Mouse (Mus musculus) gastrocnemius, postnatal 14 days (tissue): ENCODE data around the gene Pet117. TPM values are rescaled to one million over a fixed set of nuclear protein-coding genes. Genes with fewer than 3 reads are reported as not detected.
A peak's percentile ranks its signal among the peaks of the same experiment; 100 is the strongest.

ENCODE experiments used
- DNase-seq: peaks from one replicate; pipeline ENCODE4 v3.0.0; 2021; ENCODE audit warnings: mixed read lengths
- intact Hi-C: fragments of 180-260 bp; cut with DNase I; formaldehyde crosslinking; loops from one replicate; pipeline ENCODE4 v1.15.1; 2025; ENCODE audit warnings: low total_unique reads
- total RNA-seq, 2 experiments: library from RNA; stranded (reverse); gene quantifications; 2 replicates each; pipeline ENCODE4 v1.2.3; 2021

The Pet117 gene
- total RNA-seq, 2 experiments from 2014 or later, result 5.7 to 6.5 TPM

DNA sequence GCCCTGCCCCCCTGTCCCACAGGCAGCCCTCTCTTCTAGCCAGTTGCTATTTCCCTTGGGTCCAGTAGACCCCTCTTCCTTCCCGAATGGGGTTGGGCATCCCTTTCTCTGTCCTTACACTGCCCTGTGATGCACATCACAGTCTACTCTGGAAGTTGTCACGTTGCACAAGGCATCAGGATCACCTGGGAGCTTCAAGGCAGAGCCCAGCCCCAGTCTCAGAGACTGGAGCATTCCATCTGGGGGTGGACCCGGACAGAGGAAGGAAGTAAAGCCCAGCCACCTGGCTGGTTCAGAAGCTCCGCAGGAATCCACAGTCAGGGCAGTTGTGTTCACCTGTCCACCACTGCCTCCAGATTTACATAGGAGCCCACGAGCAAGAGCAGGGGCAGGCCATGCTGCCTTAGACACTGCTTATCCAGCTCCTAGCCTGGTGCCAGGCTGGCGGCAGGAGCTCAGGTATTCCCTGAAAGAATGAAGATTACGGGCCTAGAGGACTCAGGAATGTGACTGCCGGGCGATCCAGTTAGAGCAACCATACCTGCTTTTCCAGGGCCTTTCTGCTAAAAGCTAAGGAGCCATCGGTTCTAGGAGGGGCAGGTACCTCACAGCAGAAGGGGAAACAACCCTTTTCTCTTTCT is 6.4 kb downstream of the Pet117 start:
- intact Hi-C loops, result no loop called here
- DNase-seq, result no peak

DNA sequence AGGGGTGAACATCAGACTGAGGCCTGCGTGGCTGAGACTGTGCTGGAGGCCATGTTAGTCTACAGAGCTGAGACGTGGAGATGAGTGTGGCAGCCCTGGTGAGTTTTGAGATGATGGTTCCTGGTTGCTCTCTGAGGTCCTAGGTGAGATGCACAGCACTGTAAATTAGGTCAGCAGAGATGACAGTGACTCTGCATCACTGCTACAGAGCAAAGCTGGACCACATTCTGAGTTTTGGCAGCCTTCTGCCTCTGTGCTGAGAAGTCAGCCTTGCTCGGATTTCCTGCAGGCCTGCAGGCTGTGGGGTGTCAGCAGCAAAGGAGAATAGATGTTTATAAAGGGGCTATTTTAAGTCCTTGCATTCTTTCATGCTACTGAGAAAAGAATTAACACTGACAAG is 12.5 kb downstream of the Pet117 start:
- DNase-seq, result no peak
- intact Hi-C loops, result no loop called here

DNA sequence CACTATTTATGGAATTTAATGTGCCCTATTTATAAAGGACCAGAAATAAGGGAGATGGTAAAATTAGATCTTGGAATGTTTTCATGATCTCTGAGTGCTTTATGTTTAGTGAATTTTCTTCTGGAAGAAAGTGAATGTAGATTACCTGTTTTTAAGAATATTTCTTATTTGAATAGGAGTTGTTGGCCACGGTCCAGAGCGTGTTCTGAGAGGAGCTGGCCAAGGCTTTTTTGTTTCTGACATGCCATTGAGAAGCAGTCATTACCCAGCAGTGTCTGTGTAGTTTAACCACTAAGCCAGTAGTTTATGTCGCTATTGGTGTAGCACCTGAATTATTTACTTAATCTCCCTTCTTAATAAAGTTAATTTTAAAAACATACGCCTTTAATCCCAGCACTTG is 12.9 kb downstream of the Pet117 start:
- DNase-seq, result no peak
- intact Hi-C loops, result no loop called here

DNA sequence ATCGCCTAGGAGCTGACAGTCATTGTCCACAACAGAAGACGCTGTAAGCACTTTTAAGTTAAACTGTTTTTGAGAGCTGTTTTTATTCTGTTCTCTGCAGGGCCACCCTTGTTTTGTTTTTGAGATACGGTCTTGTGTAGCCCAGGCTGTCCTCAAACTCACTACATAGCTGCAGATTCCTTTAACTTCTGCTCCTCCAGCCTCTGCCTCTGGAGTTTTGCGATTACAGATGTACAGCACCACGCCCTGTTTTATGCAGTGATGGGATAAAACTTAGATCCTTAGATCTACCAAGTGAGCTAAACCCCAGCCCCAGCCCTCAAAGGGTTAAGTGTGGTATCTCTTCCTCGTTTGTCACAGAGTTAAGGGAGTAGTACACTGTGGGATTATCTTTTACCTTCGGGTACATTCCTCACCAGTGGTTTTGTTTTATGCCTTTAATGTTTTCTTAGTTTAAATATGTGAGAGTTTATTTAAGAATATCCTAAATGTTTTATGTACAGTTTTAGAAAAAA is 13.9 kb downstream of the Pet117 start:
- intact Hi-C loops, result no loop called here

DNA sequence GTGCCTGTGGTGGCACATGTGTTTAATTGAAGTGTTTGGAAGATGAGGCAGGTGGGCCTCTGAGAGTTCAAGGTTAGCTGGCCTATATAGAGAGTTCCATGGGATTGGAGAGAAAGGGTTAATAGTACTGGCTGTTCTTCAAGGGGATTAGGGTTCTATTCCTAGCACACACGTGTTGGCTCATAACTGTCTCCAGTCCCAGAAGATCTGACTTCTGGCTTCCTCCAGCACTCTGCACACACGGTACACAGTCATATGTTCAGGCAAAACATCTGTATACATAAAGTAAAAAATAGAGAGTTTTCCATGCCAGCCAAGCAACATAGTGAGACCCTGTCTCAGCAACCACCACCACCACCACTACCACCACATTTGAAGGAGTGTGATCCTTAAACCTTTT is 17.5 kb downstream of the Pet117 start:
- no peak for DNase-seq
- intact Hi-C loops, result no loop called here

More for the DNA sequence above, 13.9 kb downstream of the Pet117 start:
- DNase-seq, result no peak

DNA sequence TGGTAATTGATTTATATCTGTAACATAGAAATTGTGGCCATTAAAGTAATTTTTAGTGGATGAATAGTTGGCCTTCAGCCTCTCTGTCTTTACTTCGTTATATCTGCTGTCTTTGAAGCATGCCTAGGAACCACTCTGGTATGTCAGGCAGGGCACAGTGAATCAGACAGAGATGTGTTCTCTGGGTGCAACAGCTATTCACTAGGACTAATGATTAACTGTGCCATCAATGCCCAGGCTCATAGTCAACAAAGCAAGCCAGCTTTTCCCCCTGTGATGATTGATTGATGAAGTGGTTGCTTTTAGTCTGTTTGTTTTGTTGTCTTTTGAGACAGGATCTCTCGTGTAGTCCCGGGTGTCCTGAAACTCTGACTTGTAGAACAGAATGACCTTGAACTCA is 19.6 kb downstream of the Pet117 start:
- no peak for DNase-seq
- intact Hi-C loops, result no loop called here

DNA sequence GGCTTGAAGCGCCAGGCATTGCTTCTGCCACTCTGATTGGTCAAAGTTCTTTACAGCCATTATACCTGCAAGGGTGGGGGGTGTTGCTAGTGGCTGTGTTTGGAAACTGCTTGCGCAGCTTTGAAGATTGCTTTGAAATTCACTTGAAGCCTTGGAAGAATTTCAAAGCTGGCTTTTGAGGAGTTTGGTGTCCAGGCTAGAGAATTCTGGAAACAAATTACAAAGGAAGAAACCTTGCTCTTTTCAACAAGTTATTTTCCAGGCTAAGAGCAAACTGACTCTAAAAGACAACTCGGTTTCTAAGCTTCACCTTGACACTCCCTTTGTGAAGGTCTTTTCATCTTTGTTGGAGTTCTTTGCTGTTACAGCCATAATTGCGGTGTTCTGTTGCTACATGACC is 30.7 kb downstream of the Pet117 start:
- intact Hi-C loops, result no loop called here
- no peak for DNase-seq

DNA sequence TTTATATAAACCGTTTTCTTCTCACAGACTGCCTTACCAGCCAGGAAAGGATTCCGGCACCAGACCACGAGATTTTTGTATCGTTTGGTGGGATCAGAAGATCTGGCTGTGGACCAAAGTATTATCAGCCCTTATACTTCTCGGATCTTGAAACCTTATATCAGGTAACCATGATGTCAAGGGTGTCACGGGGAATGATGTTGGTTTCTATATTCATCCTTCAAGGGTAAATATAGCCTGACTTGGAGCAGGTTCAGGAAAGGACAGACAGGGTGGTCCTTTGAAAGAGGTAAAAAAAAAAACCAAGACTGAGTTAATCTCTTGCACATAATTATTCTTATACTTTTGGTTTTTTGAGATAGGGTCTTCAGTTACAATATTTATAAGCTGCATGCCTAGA is 31.9 kb downstream of the Pet117 start:
- intact Hi-C loops, result no loop called here

DNA sequence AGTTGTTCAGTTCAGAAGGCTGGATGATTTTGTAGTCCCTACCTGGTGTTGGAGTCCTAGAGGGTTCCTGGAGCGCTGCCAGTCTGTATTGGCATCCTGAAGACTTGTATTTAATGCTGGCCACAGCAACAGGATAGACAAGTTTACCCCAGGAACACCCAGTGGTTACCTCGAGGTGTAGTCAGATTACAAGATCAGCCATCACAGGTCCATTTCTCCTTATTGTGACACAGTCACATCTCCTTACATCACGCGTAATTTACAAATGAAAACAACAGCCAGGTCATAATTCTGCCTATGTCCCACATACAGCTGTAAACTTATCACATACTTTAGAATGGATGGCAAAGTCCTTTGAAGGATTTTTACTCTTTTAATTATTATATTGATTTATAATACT is 40.2 kb downstream of the Pet117 start:
- DNase-seq, result no peak
- intact Hi-C loops, result no loop called here

More for the DNA sequence above, 31.9 kb downstream of the Pet117 start:
- no peak for DNase-seq

DNA sequence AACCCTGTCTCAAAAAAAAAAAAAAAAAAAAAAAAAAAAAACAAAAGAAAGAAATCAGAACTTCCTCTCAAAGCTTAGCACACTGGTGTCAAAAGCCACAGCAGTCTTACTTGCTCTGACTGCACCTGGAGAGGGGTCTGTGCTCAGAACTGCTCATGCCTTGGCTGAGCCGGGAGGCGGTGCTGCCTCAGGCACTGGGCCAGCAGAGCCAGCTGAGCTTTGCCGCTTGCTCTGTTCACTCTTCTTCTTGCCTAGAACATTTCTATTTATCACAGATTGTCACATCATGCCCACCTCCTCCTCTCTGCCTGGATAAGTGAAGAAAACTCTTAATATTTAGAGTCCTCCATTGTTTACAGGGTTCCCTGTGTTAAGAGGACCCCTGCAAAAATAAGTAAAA is 41.8 kb downstream of the Pet117 start:
- intact Hi-C loops, result no loop called here
- peak; percentile 31 for DNase-seq

DNA sequence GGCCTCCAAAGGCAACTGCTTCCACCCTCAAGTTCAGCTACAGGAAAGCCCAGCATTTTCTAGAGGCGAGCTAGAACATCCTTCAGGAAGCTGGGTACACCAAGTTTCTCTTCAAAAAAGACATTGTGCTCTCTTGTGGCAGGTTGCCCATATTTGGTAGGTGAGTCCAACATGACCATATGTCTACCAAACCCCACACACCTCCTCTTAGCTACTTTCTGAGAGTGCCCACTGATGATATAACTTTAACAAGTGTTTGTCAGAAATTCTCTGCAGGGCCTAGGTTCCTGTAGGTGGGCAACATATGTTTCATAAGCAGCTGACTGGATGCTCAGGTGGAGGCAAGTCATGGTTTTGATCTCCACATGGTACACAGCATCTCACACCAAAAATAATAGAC is 45.9 kb downstream of the Pet117 start:
- DNase-seq, result no peak

DNA sequence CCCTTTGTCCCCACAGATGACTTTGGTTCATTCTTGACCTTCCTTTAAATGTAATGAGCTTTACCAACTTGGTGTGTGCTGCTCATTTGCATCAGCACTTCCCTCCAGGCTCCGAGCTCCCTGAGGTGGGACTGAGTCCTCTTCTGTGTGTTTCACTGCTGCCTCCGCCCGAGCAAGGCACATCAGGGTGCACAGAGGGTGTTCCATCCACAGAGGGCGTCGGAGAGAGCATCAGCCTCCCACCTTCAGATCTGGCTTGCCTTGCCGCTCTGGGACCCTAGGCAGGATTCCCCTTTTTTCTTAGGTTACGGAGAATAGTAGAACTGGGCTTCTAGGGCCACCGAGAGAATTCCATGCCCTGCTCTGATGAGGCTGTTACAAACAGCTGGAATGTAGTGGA is 48.1 kb downstream of the Pet117 start:
- intact Hi-C loops, result no loop called here
- DNase-seq, result no peak

More for the DNA sequence above, 45.9 kb downstream of the Pet117 start:
- intact Hi-C loops, result no loop called here

DNA sequence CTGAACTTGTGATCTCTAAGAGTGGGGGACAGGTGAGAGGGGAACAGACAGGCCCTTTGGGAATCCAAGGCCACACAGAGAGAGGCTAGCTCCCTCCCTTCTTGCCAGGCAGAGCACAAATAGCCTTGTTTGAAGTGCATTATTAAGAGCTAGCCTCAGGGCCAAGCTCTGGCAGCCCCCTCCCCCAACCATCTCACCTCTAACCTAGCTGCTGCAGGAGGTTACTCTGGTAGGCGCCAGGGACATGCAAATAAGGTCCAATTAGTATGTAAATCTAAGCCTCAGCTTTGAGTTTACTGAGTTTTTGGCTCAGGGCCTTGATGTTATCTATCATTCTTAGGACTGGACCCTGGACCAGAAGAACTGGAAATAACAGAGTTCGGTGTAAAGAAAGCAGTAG is 49.3 kb downstream of the Pet117 start:
- no peak for DNase-seq
- intact Hi-C loops, result no loop called here

DNA sequence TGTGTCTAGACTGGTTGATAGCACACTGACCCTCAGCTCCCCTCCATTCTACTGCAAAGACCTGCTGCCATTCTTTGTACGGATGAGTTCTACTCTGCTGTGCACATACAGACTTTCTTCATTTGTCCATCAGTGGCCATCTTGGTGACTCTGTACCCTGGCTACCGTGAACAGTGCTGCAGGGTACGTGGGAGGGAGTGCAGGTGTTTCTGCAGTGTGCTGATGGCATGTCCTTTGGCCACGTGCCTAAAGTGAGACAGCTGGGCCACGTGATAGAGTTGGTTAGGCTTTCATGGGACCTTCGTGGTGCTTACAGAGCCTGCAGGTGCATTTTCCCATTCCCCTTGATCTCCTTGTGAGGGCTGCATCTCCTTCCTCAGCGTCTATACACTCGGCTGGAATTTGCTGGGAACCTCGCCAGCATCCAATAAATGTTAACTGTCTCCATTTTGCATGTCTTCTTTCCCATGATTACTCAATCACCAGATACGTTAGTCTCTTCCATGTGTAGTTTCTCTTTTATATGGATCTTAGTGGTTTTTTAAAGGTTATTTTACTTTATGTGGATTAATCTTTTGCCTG is 53.4 kb downstream of the Pet117 start:
- DNase-seq, result no peak

More for the DNA sequence above, 53.4 kb downstream of the Pet117 start:
- intact Hi-C loops, result no loop called here

Other genes starting within 250 kb of the Pet117 start
- 1 to 10 TPM; 5.4 to 5.6 TPM for gene Mgme1, start 98.3 kb upstream of the Pet117 start, total RNA-seq
- 10 to 100 TPM; 45.5 to 53.2 TPM for gene Snx5, start 98.1 kb upstream of the Pet117 start, total RNA-seq
- not detected for gene Ovol2, start 36.9 kb upstream of the Pet117 start, total RNA-seq
- gene Kat14, start within 50 bp of the Pet117 start, total RNA-seq, result 10 to 100 TPM; 15.4 to 18.8 TPM
- under 1 TPM; 0.47 to 0.84 TPM for gene Dzank1, start 158.4 kb downstream of the Pet117 start, total RNA-seq
- gene Polr3f, start 158.7 kb downstream of the Pet117 start, total RNA-seq, result 10 to 100 TPM in 1 of 2 experiments, 1 to 10 TPM in 1; 7.9 to 10.6 TPM
- gene Rbbp9, start 181.9 kb downstream of the Pet117 start, total RNA-seq, result 1 to 10 TPM; 7.4 to 7.9 TPM
- gene Sec23b, start 187.2 kb downstream of the Pet117 start, total RNA-seq, result 10 to 100 TPM; 11.1 to 14.1 TPM
- gene Smim26, start 225.1 kb downstream of the Pet117 start, total RNA-seq, result 10 to 100 TPM; 48.2 to 59.3 TPM
- 10 to 100 TPM; 12.1 to 12.5 TPM for gene Dtd1, start 230.9 kb downstream of the Pet117 start, total RNA-seq